Mouse (Mus musculus) right cerebral cortex, adult 18-20 months (tissue): ENCODE results near the gene Hoxb7.

ENCODE experiments used
- DNase-seq: peaks from one replicate; pipeline ENCODE4 v3.0.0; 2022; ENCODE audit warnings: mixed read lengths

Gene Hoxb7

GRCm38 (mm10) chr11:96269869-96270268 is 16.6 kb upstream of the Hoxb7 start:
- no peak for DNase-seq

GRCm38 (mm10) chr11:96270996-96271540 is 15.4 kb upstream of the Hoxb7 start, which contains the start of gene Hoxb9:
Gene Hoxb9, plus strand, starts transcription at chr11:96271457.
- DNase-seq = no peak

GRCm38 (mm10) chr11:96271541-96272011 is 14.8 kb upstream of the Hoxb7 start:
- no peak for DNase-seq

- no peak for DNase-seq
Measured at GRCm38 (mm10) chr11:96272024-96272921, 14.2 kb upstream of the Hoxb7 start.

GRCm38 (mm10) chr11:96274428-96274827 is 12.0 kb upstream of the Hoxb7 start:
- no peak for DNase-seq

GRCm38 (mm10) chr11:96275896-96276295 is 10.5 kb upstream of the Hoxb7 start:
- DNase-seq = no peak

- no peak for DNase-seq
Measured at GRCm38 (mm10) chr11:96277151-96278044, 9.0 kb upstream of the Hoxb7 start.

GRCm38 (mm10) chr11:96278324-96278723 is 8.1 kb upstream of the Hoxb7 start:
- DNase-seq = no peak

- DNase-seq = peak; percentile 78
Measured at GRCm38 (mm10) chr11:96278773-96279172, 7.7 kb upstream of the Hoxb7 start.

- DNase-seq = no peak
Measured at GRCm38 (mm10) chr11:96279421-96280233, 6.8 kb upstream of the Hoxb7 start.

GRCm38 (mm10) chr11:96280399-96281378 is 5.7 kb upstream of the Hoxb7 start:
- no peak for DNase-seq

GRCm38 (mm10) chr11:96281396-96281795 is 5.0 kb upstream of the Hoxb7 start:
- no peak for DNase-seq

- DNase-seq = no peak
Measured at GRCm38 (mm10) chr11:96281855-96282570, 4.4 kb upstream of the Hoxb7 start, which contains the start of gene Hoxb8. Gene Hoxb8, plus strand, starts transcription at chr11:96281905.

- no peak for DNase-seq
Measured at GRCm38 (mm10) chr11:96282795-96283430, 3.5 kb upstream of the Hoxb7 start.

- DNase-seq = no peak
Measured at GRCm38 (mm10) chr11:96284041-96284749, 2.2 kb upstream of the Hoxb7 start.

- DNase-seq = no peak
Measured at GRCm38 (mm10) chr11:96284774-96285734, 1.4 kb upstream of the Hoxb7 start.

GRCm38 (mm10) chr11:96286739-96287385 is 439 bp downstream of the Hoxb7 start:
- no peak for DNase-seq
